Mouse (Mus musculus) spleen, postnatal 4 days (tissue): ENCODE results near the gene Ces3a.
"Not testable (repeated sequence)": the region's sequence is repeated elsewhere in the genome, so short reads cannot be mapped to it uniquely, and the experiment has no call there.

Experiments
- DNase-seq, 2 experiments: peaks; one replicate each; pipeline ENCODE4 v3.0.0; 2022; ENCODE audit warnings: low spot score in 2 of 2

Ces3a gene

GRCm38 (mm10) chr8:105102101-105102785 lies 53.8 kb downstream of the Ces3a start:
- DNase-seq = not testable (repeated sequence)

- DNase-seq = not testable (repeated sequence)
Measured at GRCm38 (mm10) chr8:105103701-105104100, 55.3 kb downstream of the Ces3a start.

DNA sequence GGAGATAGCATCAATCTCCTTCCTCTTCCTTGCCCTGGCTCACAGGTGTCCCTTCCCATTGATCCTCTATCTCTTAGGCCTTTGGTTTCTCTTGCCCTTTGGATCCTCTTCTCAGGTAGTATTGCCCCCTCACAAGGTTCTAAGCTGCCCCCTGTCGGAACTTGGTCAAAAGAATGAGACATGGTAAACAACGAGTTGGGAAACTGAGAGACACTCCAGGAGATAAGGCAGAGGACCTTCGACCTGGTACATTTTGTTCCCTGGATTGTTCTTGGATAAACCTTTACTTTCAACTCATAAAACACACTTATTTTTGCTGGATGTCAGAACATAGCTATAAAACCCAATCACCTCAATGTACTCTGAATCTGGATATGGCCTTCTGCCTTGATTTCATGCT lies 55.8 kb downstream of the Ces3a start:
- DNase-seq = no peak
